Mouse (Mus musculus) midbrain, embryonic 11.5 days (tissue): Measurements from ENCODE around the gene Cd82. TPM values are rescaled to one million over a fixed set of nuclear protein-coding genes. Genes with fewer than 3 reads are reported as not detected.
A peak's percentile ranks its signal among the peaks of the same experiment; 100 is the strongest.

Experiments used
- ATAC-seq: fragments of 200-750 bp; cut with Nextera tagmentation; 2 replicates; pipeline ENCODE4 v1.8.0; 2017; ENCODE audit warnings: moderate TSS enrichment, moderate library complexity; ENCODE audit not compliant: low FRiP score
- DNase-seq: peaks from one replicate; pipeline ENCODE4 v3.0.0; 2015; ENCODE audit warnings: low spot score; ENCODE audit errors: missing footprints
- H3K27ac ChIP-seq: fragments of 300-500 bp; sonication (generic); 2 replicates; pipeline ENCODE4 v1.5.1; 2014; ENCODE audit warnings: low read depth, low read length
- H3K27me3 ChIP-seq: fragments of 300-500 bp; sonication (generic); 2 replicates; pipeline ENCODE4 v1.6.1; 2014; ENCODE audit warnings: mild to moderate bottlenecking, low read length, moderate library complexity, mixed read lengths; ENCODE audit not compliant: control insufficient read depth, insufficient read depth
- H3K36me3 ChIP-seq: fragments of 300-500 bp; sonication (generic); 2 replicates; pipeline ENCODE4 v1.6.1; 2014; ENCODE audit warnings: mild to moderate bottlenecking, low read length, moderate library complexity, mixed read lengths; ENCODE audit not compliant: control insufficient read depth, insufficient read depth
- H3K4me1 ChIP-seq: fragments of 300-500 bp; sonication (generic); 2 replicates; pipeline ENCODE4 v1.6.1; 2014; ENCODE audit warnings: low read length; ENCODE audit not compliant: control insufficient read depth, insufficient read depth
- H3K4me2 ChIP-seq: fragments of 300-500 bp; sonication (generic); 2 replicates; pipeline ENCODE4 v1.6.1; 2014; ENCODE audit warnings: mild to moderate bottlenecking, moderate library complexity
- H3K4me3 ChIP-seq: fragments of 300-500 bp; sonication (generic); 2 replicates; pipeline ENCODE4 v1.5.1; 2014; ENCODE audit warnings: low read depth, low read length
- H3K9ac ChIP-seq: fragments of 300-500 bp; sonication (generic); 2 replicates; pipeline ENCODE4 v1.6.1; 2014; ENCODE audit warnings: low read length
- H3K9me3 ChIP-seq: fragments of 300-500 bp; sonication (generic); 2 replicates; pipeline ENCODE4 v1.6.1; 2016; ENCODE audit warnings: low read length; ENCODE audit not compliant: control insufficient read depth
- WGBS: fragments of 180-500 bp; shearing (Covaris S2); extraction: QIAGEN DNeasy Blood & Tissue Kit; methylation state at CpG from one replicate; pipeline ENCODE4 v1.1.7; 2014; 5-methylcytosine and 5-hydroxymethylcytosine counted together
- polyA plus RNA-seq: library from polyadenylated mRNA; unstranded; fragments of >200 nt; fragmentation: Nextera tagmentation; extraction: Ambion mirVana; gene quantifications from 2 replicates; pipeline ENCODE4 v1.2.1, GENCODE M21; 2014

The Cd82 gene
- polyA plus RNA-seq, 1 experiment from 2014 or later = 3.7 TPM

DNA sequence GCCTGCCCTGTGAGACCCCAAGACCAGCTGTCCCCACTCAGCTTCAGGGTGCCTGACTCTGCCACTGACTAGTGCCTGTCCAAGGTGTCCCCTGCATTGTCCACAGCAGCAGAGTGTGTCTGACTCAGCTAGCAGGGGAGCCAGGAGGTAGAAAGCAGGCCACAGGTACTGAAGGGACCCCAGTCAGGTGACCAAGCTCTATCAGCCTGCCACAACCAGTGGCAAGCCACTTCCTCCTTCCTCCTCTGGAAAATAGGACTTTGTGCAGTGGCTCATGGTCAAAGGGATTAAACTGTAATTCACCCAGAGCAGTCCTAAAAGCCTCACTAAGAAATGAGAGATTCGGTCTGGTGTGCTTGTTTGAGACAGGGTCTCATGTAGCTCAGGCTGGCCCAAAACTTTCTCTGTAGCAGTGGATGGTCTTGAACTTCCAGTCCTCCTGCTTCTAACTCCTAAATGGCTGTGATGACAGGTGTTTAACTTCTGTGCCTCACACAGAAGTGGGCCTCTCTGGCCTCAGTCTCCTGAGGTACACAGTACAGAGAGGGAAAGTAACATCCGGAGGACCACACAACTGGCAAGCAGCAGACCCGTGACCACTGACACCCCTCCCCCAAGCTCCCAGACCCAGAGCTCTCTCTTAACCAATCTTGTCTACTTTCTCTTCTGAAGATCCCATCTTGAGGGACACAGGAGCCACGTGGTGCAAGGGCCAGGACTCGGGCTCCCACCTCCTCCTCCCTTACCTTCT is 31.2 kb downstream of the Cd82 start:
- no peaks in the 10 kb centered on the region for H3K27me3 ChIP-seq
- H3K4me3 ChIP-seq = no peak overlapping the region
- H3K36me3 ChIP-seq = no peaks in the 10 kb centered on the region
- no peak overlapping the region for H3K9ac ChIP-seq
- DNase-seq (no peak), ATAC-seq (no peak)
- no peak overlapping the region for H3K27ac ChIP-seq
- H3K4me2 ChIP-seq = no peak overlapping the region
- no peaks in the 10 kb centered on the region for H3K9me3 ChIP-seq
- peaks cover 3% of the 10 kb centered on the region for H3K4me1 ChIP-seq
- 63% methylated on average over 5 of the region's 5 CpGs for WGBS

DNA sequence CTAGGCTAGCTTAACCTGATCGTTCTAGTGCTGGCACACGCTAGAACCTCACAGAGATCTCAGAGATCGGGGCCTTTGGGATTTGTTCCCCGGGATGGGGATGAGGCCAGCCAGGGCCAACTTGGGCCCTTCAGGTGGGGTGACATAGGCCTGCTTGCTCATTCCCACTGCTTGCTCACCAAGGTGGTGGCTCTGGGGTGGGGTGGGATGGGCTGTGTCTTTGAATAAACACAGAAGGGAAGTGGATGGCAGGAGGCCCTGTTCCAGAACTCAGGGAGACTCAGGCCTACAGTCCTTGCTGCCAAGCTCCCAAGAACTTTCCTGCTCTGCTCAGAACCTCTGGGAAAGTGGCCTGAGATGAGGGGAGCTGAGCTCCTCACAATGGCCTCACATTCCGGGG is 31.9 kb downstream of the Cd82 start:
- Histone ChIP-seq H3K27me3 (no peaks in the 10 kb centered on the region), H3K4me2 (no peak overlapping the region), H3K27ac (no peak overlapping the region), H3K36me3 (no peaks in the 10 kb centered on the region), H3K9me3 (no peaks in the 10 kb centered on the region), H3K9ac (no peak overlapping the region), H3K4me3 (no peak overlapping the region), H3K4me1 (peaks cover 3% of the 10 kb centered on the region)
- WGBS = 85% methylated on average over 5 of the region's 5 CpGs
- ATAC-seq (no peak), DNase-seq (no peak)

DNA sequence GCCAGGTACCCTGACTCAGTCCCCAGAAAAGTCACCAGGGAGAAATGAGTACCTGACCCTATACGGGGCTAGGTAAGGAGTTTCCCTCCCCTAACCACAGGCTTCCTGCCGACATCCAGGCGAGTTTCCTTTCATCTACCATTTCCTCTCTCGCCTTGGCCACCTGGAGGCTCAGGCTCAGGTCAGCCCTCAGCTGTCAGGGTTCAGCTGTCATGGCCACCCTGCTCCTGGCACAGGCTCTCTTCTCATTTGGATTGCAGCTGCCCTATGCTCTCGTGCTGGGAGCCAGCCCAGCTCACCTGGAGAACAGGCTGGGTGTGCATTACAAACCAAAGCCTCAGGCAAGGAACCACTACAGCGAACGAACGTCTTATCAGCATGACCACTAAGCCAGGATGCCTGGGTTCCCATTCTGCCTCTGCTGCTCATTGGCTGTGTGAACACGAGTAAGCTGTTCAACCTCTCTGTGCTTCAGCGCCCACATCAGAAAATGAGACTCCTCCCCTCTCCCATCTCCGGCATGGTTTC is 34.9 kb downstream of the Cd82 start:
- Histone ChIP-seq H3K4me1 (peaks cover 3% of the 10 kb centered on the region; the same call in 1 of the 2 replicates), H3K4me2 (no peak overlapping the region), H3K9ac (no peak overlapping the region), H3K36me3 (no peaks in the 10 kb centered on the region), H3K27me3 (no peaks in the 10 kb centered on the region), H3K9me3 (no peaks in the 10 kb centered on the region), H3K4me3 (no peak overlapping the region), H3K27ac (no peak overlapping the region)
- ATAC-seq (no peak), DNase-seq (no peak)
- WGBS = 64% methylated on average over 11 of the region's 11 CpGs

DNA sequence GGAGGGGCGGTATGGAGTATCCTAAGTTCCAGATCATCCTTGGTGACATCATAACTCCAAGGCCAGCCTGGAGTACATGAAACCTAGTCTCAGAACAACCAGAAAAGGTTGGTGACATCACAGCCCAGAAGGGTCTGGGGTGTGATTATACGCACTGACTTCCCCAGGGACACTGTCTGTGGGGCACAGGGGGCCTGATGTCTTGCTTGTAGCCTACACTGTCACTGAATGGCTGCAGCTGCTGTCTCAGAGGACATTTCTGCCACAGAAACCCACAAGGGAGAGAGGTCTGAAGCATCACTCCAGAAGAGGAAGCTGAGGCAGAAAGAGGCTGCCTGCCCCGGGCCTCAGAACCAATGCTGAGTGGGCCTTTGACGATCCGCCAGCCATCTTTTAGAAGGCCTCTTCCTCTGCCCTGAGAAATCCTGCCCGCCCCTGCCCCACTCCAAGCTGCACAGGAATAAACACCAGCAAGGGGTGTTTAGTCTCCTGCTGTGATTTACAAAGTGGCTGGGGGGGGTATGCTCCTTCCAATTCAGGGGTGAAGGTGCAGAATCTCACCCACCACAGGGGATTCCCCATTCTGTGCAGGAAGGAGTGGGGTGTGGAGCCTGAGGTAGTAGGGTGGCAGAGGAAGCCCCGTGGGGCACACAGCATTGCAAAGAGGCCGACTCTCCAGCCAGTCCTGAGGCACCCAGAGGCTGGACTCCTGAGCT is 35.8 kb downstream of the Cd82 start:
- DNase-seq (no peak), ATAC-seq (no peak)
- Histone ChIP-seq H3K27me3 (no peaks in the 10 kb centered on the region), H3K27ac (no peak overlapping the region), H3K9me3 (no peaks in the 10 kb centered on the region), H3K9ac (no peak overlapping the region), H3K36me3 (no peaks in the 10 kb centered on the region), H3K4me3 (no peak overlapping the region), H3K4me2 (no peak overlapping the region), H3K4me1 (peaks cover 3% of the 10 kb centered on the region; the same call in 1 of the 2 replicates)
- 67% methylated on average over 8 of the region's 8 CpGs for WGBS

DNA sequence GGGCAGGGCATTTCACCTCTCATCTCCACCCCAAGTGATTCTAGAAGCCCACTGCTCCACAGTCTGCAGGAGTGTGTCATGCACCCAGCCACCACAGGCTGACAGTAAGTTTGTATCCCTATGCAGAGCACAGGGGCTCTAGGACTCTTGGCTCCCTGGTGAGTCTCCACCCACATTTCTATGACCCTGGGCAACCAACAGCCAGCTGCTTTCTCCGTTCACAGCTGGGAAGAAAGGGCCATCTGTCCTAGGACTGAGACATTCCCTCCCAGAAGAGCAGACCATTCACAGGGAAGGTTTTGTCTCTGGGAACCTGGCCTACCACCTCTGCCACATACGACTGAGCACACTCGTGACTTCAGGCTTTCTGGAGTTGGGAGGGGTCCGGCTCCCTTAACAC is 37.1 kb downstream of the Cd82 start:
- WGBS = 46% methylated on average over 4 of the region's 4 CpGs
- no peak overlapping the region for H3K4me3 ChIP-seq
- H3K4me1 ChIP-seq = no peaks in the 10 kb centered on the region
- ATAC-seq (no peak), DNase-seq (no peak)
- no peak overlapping the region for H3K9ac ChIP-seq
- H3K4me2 ChIP-seq = no peak overlapping the region
- no peaks in the 10 kb centered on the region for H3K9me3 ChIP-seq
- no peaks in the 10 kb centered on the region; the same call in 1 of the 2 replicates for H3K27me3 ChIP-seq
- no peaks in the 10 kb centered on the region for H3K36me3 ChIP-seq
- no peak overlapping the region for H3K27ac ChIP-seq

DNA sequence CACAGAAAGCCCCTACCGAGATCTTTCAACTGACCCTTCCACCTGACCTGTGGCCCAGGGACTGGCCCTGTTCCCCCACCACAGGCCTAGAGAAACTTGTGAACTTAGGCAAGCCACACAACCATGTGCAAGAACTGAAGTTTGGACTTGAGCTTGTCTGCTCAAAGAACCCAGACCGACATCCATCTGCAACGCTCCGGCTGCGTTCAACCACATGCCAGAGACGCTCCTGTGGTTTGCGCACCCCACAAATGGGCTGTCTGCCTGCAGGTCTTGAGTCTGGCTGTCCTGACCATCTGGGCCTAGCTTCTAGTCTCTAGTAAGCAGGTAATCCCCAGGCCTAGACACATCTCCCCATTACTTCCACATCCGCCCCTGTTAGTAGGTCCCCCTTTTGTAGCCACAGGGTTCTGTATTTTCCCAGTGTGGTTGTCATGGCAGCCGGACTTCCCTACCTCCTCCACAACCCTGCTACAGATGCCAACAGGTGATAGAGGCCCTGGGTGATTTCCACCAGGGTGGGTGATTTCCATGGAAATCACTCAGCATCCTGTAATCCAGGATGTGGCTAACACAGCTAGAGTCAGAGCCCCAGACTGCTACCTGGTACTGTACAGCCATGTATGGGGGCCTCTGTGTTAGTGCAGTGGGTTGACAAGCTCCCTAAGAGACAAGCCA is 38.5 kb downstream of the Cd82 start:
- Histone ChIP-seq H3K36me3 (no peaks in the 10 kb centered on the region), H3K27ac (no peak overlapping the region), H3K4me3 (no peak overlapping the region), H3K9me3 (no peaks in the 10 kb centered on the region), H3K4me2 (no peak overlapping the region), H3K9ac (no peak overlapping the region), H3K4me1 (no peaks in the 10 kb centered on the region), H3K27me3 (peaks cover under 1% of the 10 kb centered on the region; the same call in 1 of the 2 replicates)
- DNase-seq = no peak
- ATAC-seq = no peak
- WGBS = 91% methylated on average over 9 of the region's 9 CpGs

DNA sequence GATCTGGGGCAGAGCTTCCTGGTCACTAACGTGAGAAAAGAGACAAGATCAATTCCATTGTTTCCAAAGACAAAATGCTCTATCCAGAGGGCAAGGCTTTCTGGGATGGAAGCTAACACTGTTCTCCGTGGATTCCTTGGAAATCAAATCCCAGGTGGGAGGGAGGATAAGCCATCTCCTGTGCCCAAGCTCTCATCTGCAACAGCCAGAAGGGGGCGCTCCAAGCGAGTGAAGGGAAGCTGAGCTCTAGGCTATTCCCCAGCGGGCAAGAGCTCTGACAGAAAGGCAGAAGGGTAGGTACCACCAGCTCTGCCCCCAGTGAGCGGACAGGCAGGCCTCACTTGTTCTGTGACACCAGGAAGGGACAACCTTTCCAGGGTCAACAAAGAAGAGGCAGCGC is 41.6 kb downstream of the Cd82 start:
- DNase-seq (peak; percentile 96), ATAC-seq (peak; percentile 23; the same call in 1 of the 2 replicates)
- Histone ChIP-seq H3K4me3 (no peak overlapping the region), H3K27ac (no peak overlapping the region), H3K4me1 (no peaks in the 10 kb centered on the region), H3K4me2 (no peak overlapping the region), H3K9me3 (no peaks in the 10 kb centered on the region), H3K27me3 (peaks cover 2% of the 10 kb centered on the region; the same call in 1 of the 2 replicates), H3K9ac (no peak overlapping the region), H3K36me3 (no peaks in the 10 kb centered on the region)
- 26% methylated on average over 7 of the region's 7 CpGs for WGBS

DNA sequence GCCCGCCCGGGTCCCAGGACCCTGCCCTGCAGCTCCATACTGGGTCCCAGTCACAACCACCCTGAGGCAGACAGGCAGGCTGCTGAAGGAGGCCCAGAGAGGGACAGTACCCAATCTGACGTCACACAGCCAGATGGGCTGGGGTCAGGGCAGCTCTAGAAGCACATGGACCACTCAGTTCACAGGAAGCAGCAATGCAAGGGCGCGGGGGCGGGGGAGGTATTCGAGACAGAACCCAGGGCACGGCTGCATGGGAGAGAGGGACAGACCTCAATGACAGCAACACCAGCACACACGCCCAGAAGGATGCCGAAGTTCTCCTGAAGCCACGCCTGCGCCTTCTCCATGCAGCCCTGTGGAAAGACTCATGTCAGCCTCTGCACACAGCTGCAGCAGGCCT is 43.0 kb downstream of the Cd82 start:
- H3K36me3 ChIP-seq = no peaks in the 10 kb centered on the region
- H3K4me2 ChIP-seq = no peak overlapping the region
- H3K27me3 ChIP-seq = peaks cover 2% of the 10 kb centered on the region; the same call in 1 of the 2 replicates
- 86% methylated on average over 12 of the region's 12 CpGs for WGBS
- H3K4me1 ChIP-seq = no peaks in the 10 kb centered on the region
- H3K9me3 ChIP-seq = no peaks in the 10 kb centered on the region
- H3K9ac ChIP-seq = no peak overlapping the region
- ATAC-seq = no peak
- no peak for DNase-seq
- H3K4me3 ChIP-seq = no peak overlapping the region
- no peak overlapping the region for H3K27ac ChIP-seq
